In the genomic region with DNA sequence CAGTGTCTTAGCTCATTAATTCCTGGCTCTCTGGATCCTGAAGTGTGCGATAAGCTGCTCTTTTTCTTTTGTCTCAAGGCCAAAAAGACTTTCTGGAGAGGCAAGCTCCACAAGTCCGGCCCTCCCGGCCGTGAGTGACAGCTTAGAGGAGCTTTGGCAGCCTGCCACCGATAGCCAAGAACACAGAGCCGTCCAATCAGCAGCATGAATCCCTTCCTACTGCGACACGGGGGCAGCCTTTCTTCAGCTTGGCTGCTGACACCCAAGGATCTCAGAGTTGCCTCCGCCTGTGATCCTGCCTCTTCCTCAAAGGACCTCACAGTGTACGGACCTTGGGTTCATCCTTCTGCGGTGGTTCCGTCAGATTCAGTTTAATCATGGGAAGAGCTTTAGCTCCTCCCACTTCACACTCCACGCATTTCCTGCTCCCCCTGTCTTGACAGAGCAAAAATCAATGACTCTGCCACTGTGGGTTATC, we compare ENCODE assay signal across 7 mouse cellular contexts. TPM values are rescaled to one million over a fixed set of nuclear protein-coding genes. Genes with fewer than 3 reads are reported as not detected.
A peak's percentile ranks its signal among the peaks of the same experiment; 100 is the strongest.
DNase-seq lines count a peak whose midpoint lies in the region; ATAC-seq and TF ChIP-seq lines count a peak whose summit lies in the region.

No protein-coding gene starts in this region.

- H3K4me1 ChIP-seq in embryonic facial prominence, embryonic 12.5 days, result peaks cover 38% of the 10 kb centered on the region
- H3K4me1 ChIP-seq in heart, adult 2 months (ENCODE audit: control insufficient read depth, insufficient read depth, low read length), result peaks cover 6% of the 10 kb centered on the region
- H3K4me1 ChIP-seq in kidney, adult 2 months (ENCODE audit: control insufficient read depth, insufficient read depth, low read length), result peaks cover 7% of the 10 kb centered on the region; the same call in 1 of the 2 replicates
- H3K4me1 ChIP-seq in limb, embryonic 12.5 days (replicated peaks), result peaks cover 35% of the 10 kb centered on the region
- peaks cover 42% of the 10 kb centered on the region for H3K4me1 ChIP-seq in midbrain, embryonic 14.5 days (ENCODE audit: control insufficient read depth, insufficient read depth, low read length)

- no peaks in the 10 kb centered on the region for H3K27me3 ChIP-seq in embryonic facial prominence, embryonic 12.5 days
- no peaks in the 10 kb centered on the region for H3K27me3 ChIP-seq in heart, adult 2 months (ENCODE audit: control insufficient read depth, insufficient read depth, low read length)
- H3K27me3 ChIP-seq in kidney, adult 2 months (replicated peaks; ENCODE audit: control insufficient read depth, insufficient read depth, low read length), result no peaks in the 10 kb centered on the region
- no peaks in the 10 kb centered on the region for H3K27me3 ChIP-seq in limb, embryonic 12.5 days
- no peaks in the 10 kb centered on the region for H3K27me3 ChIP-seq in midbrain, embryonic 14.5 days (ENCODE audit: control insufficient read depth, insufficient read depth, low read length)

- no peaks in the 10 kb centered on the region for H3K79me2 ChIP-seq in heart, adult 2 months (replicated peaks; ENCODE audit: control insufficient read depth, insufficient read depth, low read length)

- peak overlapping the region; percentile 49 for H3K4me2 ChIP-seq in embryonic facial prominence, embryonic 12.5 days (replicated peaks)
- H3K4me2 ChIP-seq in limb, embryonic 12.5 days, result peak overlapping the region; percentile 62
- peak overlapping the region; percentile 61 for H3K4me2 ChIP-seq in midbrain, embryonic 14.5 days (ENCODE audit: low read length)

- H3K9me3 ChIP-seq in embryonic facial prominence, embryonic 12.5 days, result no peaks in the 10 kb centered on the region
- no peaks in the 10 kb centered on the region for H3K9me3 ChIP-seq in limb, embryonic 12.5 days
- H3K9me3 ChIP-seq in midbrain, embryonic 14.5 days (ENCODE audit: control insufficient read depth, low read length), result no peaks in the 10 kb centered on the region

- DNase-seq in adrenal gland, postnatal 36 days, result peak; percentile 96 to 97
- DNase-seq in heart, adult 2 months, result peak; percentile 94 to 96
- peak; percentile 98 for DNase-seq in kidney, adult 2 months
- peak; percentile 97 for DNase-seq in midbrain, embryonic 14.5 days
- DNase-seq in spleen, adult 12 weeks (ENCODE audit: low spot score), result peak; percentile 46

- H3K9ac ChIP-seq in embryonic facial prominence, embryonic 12.5 days, result peak overlapping the region; percentile 55; the same call in 1 of the 2 replicates
- H3K9ac ChIP-seq in heart, adult 2 months (ENCODE audit: low read depth, low read length), result peak overlapping the region; percentile 61
- H3K9ac ChIP-seq in limb, embryonic 12.5 days (replicated peaks), result peak overlapping the region; percentile 47
- H3K9ac ChIP-seq in midbrain, embryonic 14.5 days (replicated peaks; ENCODE audit: low read length), result peak overlapping the region; percentile 38; the same call in 1 of the 2 replicates

- H3K27ac ChIP-seq in embryonic facial prominence, embryonic 12.5 days, result peak overlapping the region; percentile 97
- H3K27ac ChIP-seq in heart, adult 2 months, result peak overlapping the region; percentile 88
- peak overlapping the region; percentile 70 for H3K27ac ChIP-seq in kidney, adult 2 months (ENCODE audit: insufficient read depth, low read depth, low read length)
- peak overlapping the region; percentile 95 for H3K27ac ChIP-seq in limb, embryonic 12.5 days
- peak overlapping the region; percentile 83 for H3K27ac ChIP-seq in midbrain, embryonic 14.5 days (replicated peaks; ENCODE audit: low read depth, low read length)

- intact Hi-C loops in heart, adult 2 months (cut with DNase I), result loop anchor here (1.0 to 5.0 kb wide), 4 partner anchors 41 to 340 kb away; no protein-coding TSS in a partner anchor

- TF ChIP-seq CTCF in heart, adult 2 months (IDR thresholded peaks at IDR 0.05), result no peak
- TF ChIP-seq CTCF in kidney, adult 2 months (conservative IDR thresholded peaks at IDR 0.05; ENCODE audit: insufficient read depth, insufficient read length, low read depth, low read length), result 0 out of 2 replicates have a peak, but pooled peaks have one; percentile 5

- TF ChIP-seq POLR2A in heart, adult 2 months (IDR thresholded peaks at IDR 0.05; ENCODE audit: insufficient read depth, low read depth, low read length), result peak; percentile 92
- TF ChIP-seq POLR2A in kidney, adult 2 months (IDR thresholded peaks at IDR 0.05; ENCODE audit: low read depth, low read length), result peak; percentile 58

- peak; percentile 77; the same call in 1 of the 2 replicates for TF ChIP-seq EP300 in heart, adult 2 months (IDR thresholded peaks at IDR 0.05; ENCODE audit: insufficient read depth, low read depth, low read length)

- peak; percentile 70 for ATAC-seq in embryonic facial prominence, embryonic 12.5 days (ENCODE audit: insufficient number of reproducible peaks, insufficient read depth, low FRiP score, low TSS enrichment)
- ATAC-seq in limb, embryonic 12.5 days (ENCODE audit: insufficient number of reproducible peaks, insufficient read depth, low FRiP score, low TSS enrichment, low read depth), result peak; percentile 81
- peak; percentile 81 for ATAC-seq in midbrain, embryonic 14.5 days (ENCODE audit: low FRiP score, low TSS enrichment)

- H3K36me3 ChIP-seq in embryonic facial prominence, embryonic 12.5 days, result no peaks in the 10 kb centered on the region
- no peaks in the 10 kb centered on the region for H3K36me3 ChIP-seq in heart, adult 2 months (ENCODE audit: control insufficient read depth, insufficient read depth, low read length)
- no peaks in the 10 kb centered on the region for H3K36me3 ChIP-seq in kidney, adult 2 months (ENCODE audit: control insufficient read depth, insufficient read depth, low read length)
- H3K36me3 ChIP-seq in limb, embryonic 12.5 days, result no peaks in the 10 kb centered on the region
- no peaks in the 10 kb centered on the region for H3K36me3 ChIP-seq in midbrain, embryonic 14.5 days (ENCODE audit: control insufficient read depth, insufficient read depth, low read length)

- peak overlapping the region; percentile 30 for H3K4me3 ChIP-seq in embryonic facial prominence, embryonic 12.5 days
- peak overlapping the region; percentile 49 for H3K4me3 ChIP-seq in heart, adult 2 months
- peak overlapping the region; percentile 46 for H3K4me3 ChIP-seq in kidney, adult 2 months (ENCODE audit: insufficient read depth, low read depth, low read length)
- peak overlapping the region; percentile 28 for H3K4me3 ChIP-seq in limb, embryonic 12.5 days (replicated peaks)
- H3K4me3 ChIP-seq in midbrain, embryonic 14.5 days (replicated peaks; ENCODE audit: low read depth, low read length), result peak overlapping the region; percentile 30

- WGBS in embryonic facial prominence, embryonic 12.5 days, result under 1% methylated on average over 13 of the region's 13 CpGs
- under 1% methylated on average over 13 of the region's 13 CpGs for WGBS in heart, adult 2 months
- WGBS in kidney, adult 2 months, result 2% methylated on average over 13 of the region's 13 CpGs
- 1% methylated on average over 13 of the region's 13 CpGs for WGBS in limb, embryonic 12.5 days
- under 1% methylated on average over 13 of the region's 13 CpGs for WGBS in midbrain, embryonic 14.5 days

RNA-seq across cellular contexts. Expression of a gene that starts 57.9 kb away (rescaled TPM):
- 1 to 10 TPM; 7.6 to 9.9 TPM for total RNA-seq in adrenal gland, postnatal 36 days (2021)
- polyA plus RNA-seq in embryonic facial prominence, embryonic 12.5 days (2016; fragmentation: Nextera tagmentation; extraction: Ambion mirVana), result 6.4 TPM in 2 replicates
- 1 to 10 TPM; 2.7 to 2.8 TPM for total RNA-seq in heart, adult 2 months (2021)
- polyA plus RNA-seq in heart, adult 2 months (2012; rRNA removed), result 1.9 and 2.0 TPM in 2 replicates
- polyA plus RNA-seq in kidney, adult 2 months (2012; rRNA removed), result 3.6 and 3.7 TPM in 2 replicates
- polyA plus RNA-seq in limb, embryonic 12.5 days (2016; fragmentation: Nextera tagmentation; extraction: Ambion mirVana), result 5.1 and 5.4 TPM in 2 replicates
- polyA plus RNA-seq in midbrain, embryonic 14.5 days (2014; fragmentation: Nextera tagmentation; extraction: Ambion mirVana), result 8.4 and 10.3 TPM in 2 replicates

Comparison
In these comparisons a context has a peak if more than half of its experiments do, and no peak if none do; other contexts are left out.
1. Peak in every context shown above with its lines: DNase-seq, ATAC-seq, H3K4me3 ChIP-seq and H3K27ac ChIP-seq.
2. DNase-seq: peak in every context shown above with its lines; median percentile 98 in kidney, adult 2 months; 97 in midbrain, embryonic 14.5 days; 96 in adrenal gland, postnatal 36 days; 95 in heart, adult 2 months; 46 in spleen, adult 12 weeks.